Comparison of ENCODE assay signal across 15 mouse cellular contexts in genomic region chr3:66081363-66081736, GRCm38 (mm10).
A peak's percentile ranks its signal among the peaks of the same experiment; 100 is the strongest.
DNase-seq lines count a peak whose midpoint lies in the region; ATAC-seq lines count a peak whose summit lies in the region.
"Had no signal": no experiment of that assay in that cellular context is flagged by ENCODE, and none has a peak within 500 bp of the region (broad histone marks: within the 10 kb centered on the region; RNA-seq: fewer than 3 reads in every experiment).

No protein-coding gene starts in this region.

- peak; percentile 38 for DNase-seq in gastrocnemius, adult 18-20 months (ENCODE audit: low spot score)
- no peak for DNase-seq in gastrocnemius, adult 8-10 months (ENCODE audit: low spot score in 2 of 2)
- DNase-seq in 3134 (ENCODE audit: extremely low read depth, insufficient read length, low spot score) = peak; percentile 61
- peak; percentile 81 for DNase-seq in Muller cell, postnatal 12 days (ENCODE audit: inconsistent ontology term)
- no peak for DNase-seq in right cerebral cortex, adult 18-20 months
- DNase-seq in B cell, adult 2 months = no peak
- DNase-seq: adrenal gland, adult 8-10 months; cerebellum, adult 8-10 months; forebrain, postnatal 0 days; heart, postnatal 10 days; lung, embryonic 14.5 days; thymus, postnatal 36 days had no signal

- ATAC-seq in granulocyte monocyte progenitor cell, adult 5-6 weeks (replicated peaks; ENCODE audit: poor library complexity, severe bottlenecking) = peak; percentile 50
- ATAC-seq: forebrain, postnatal 0 days; intestine, postnatal 0 days; midbrain, embryonic 16.5 days had no signal

Comparison
In these comparisons a context has a peak if more than half of its experiments do, and no peak if none do; other contexts are left out.
1. DNase-seq: peak in gastrocnemius, adult 18-20 months (single experiment), 3134 (single experiment) and Muller cell, postnatal 12 days (single experiment); none in gastrocnemius, adult 8-10 months (0 of 2), right cerebral cortex, adult 18-20 months (single experiment) and B cell, adult 2 months (0 of 2).